Mouse (Mus musculus): ENCODE measurements around the gene Hist1h3e.
"Not testable (repeated sequence)": the region's sequence is repeated elsewhere in the genome, so short reads cannot be mapped to it uniquely, and the experiment has no call there.

DNA sequence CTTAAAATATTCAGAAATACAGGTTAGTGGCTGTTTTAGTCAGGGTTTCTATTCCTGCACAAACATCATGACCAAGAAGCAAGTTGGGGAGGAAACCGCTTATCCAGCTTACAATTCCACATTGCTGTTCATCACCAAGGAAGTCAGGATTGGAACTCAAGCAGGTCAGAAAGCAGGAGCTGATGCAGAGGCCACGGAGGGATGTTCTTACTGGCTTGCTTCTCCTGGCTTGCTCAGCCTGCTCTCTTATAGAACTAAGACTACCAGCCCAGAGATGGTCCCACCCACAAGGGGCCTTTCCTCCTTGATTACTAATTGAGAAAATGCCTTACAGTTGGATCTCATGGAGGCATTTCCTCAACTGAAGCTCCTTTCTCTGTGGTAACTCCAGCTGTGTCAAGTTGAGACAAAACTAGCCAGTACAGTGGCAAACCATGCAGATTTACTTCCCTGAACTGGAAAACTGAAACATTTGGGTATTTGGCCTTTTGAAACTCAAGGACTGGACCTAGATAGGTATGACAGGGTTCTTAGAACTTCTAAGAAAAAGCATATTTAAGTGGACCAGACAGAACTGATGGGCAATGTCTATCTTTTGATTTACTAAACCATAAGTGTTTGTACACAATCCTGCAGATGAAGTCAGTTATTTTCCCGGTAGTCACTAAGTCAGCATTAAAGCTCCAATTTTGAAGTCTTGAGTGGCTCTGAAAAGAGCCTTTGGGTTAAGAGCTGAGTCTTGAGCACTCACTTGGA, 19.8 kb downstream of the Hist1h3e start:
- TF ChIP-seq POLR2A (IDR thresholded peaks at IDR 0.05; ENCODE audit: low read depth, low read length); CTCF (conservative IDR thresholded peaks at IDR 0.05; ENCODE audit: insufficient read depth, insufficient read length, low read depth, low read length): not testable (repeated sequence)

Data from kidney, adult 2 months (tissue).